Mouse (Mus musculus): Measurements from ENCODE around the gene Kif1c. TPM values are rescaled to one million over a fixed set of nuclear protein-coding genes. Genes with fewer than 3 reads are reported as not detected.

Kif1c gene
- total RNA-seq, 2 experiments from 2014 or later, result 43.9 to 46.0 TPM

- intact Hi-C loops (cut with DNase I), result loop anchor here (5.0 kb wide), 1 partner anchor 45 kb away; no protein-coding TSS in a partner anchor
- peak; percentile 61 to 65 for DNase-seq (ENCODE audit: low spot score in 2 of 2)
These were observed 13.3 kb upstream of the Kif1c start for GRCm38 (mm10) chr11:70686901-70687566.

- intact Hi-C loops (cut with DNase I), result loop anchor here (5.0 kb wide), 1 partner anchor 45 kb away; no protein-coding TSS in a partner anchor
These were observed 12.6 kb upstream of the Kif1c start, which contains the start of gene Camta2 for GRCm38 (mm10) chr11:70687601-70688199. TSS of gene Camta2 (minus strand) at chr11:70688105.

GRCm38 (mm10) chr11:70688372-70688771 lies 12.0 kb upstream of the Kif1c start:
- intact Hi-C loops (cut with DNase I), result loop anchor here (5.0 kb wide), 1 partner anchor 44 kb away; no protein-coding TSS in a partner anchor
- no peak for DNase-seq (ENCODE audit: low spot score in 2 of 2)

More at GRCm38 (mm10) chr11:70687601-70688199, 12.6 kb upstream of the Kif1c start, which contains the start of gene Camta2:
- peak; percentile 76 to 84 for DNase-seq (ENCODE audit: low spot score in 2 of 2)

GRCm38 (mm10) chr11:70689578-70689977 lies 10.8 kb upstream of the Kif1c start:
- intact Hi-C loops (cut with DNase I), result loop anchor here (5.0 kb wide), 1 partner anchor 43 kb away; no protein-coding TSS in a partner anchor
- no peak for DNase-seq (ENCODE audit: low spot score in 2 of 2)

- intact Hi-C loops (cut with DNase I), result no loop called here
- DNase-seq (ENCODE audit: low spot score in 2 of 2), result no peak
These were observed 6.8 kb upstream of the Kif1c start for GRCm38 (mm10) chr11:70693504-70693903.

- DNase-seq (ENCODE audit: low spot score in 2 of 2), result no peak
- intact Hi-C loops (cut with DNase I), result no loop called here
These were observed 3.0 kb upstream of the Kif1c start for GRCm38 (mm10) chr11:70697376-70697775.

GRCm38 (mm10) chr11:70699051-70699450 lies 1.3 kb upstream of the Kif1c start:
- intact Hi-C loops (cut with DNase I), result no loop called here
- no peak for DNase-seq (ENCODE audit: low spot score in 2 of 2)

GRCm38 (mm10) chr11:70700613-70701012 lies 265 bp downstream of the Kif1c start:
- peak; percentile 44 to 47 for DNase-seq (ENCODE audit: low spot score in 2 of 2)
- intact Hi-C loops (cut with DNase I), result no loop called here

GRCm38 (mm10) chr11:70701221-70701955 lies 1.0 kb downstream of the Kif1c start:
- DNase-seq (ENCODE audit: low spot score in 2 of 2), result no peak
- intact Hi-C loops (cut with DNase I), result no loop called here

- no peak for DNase-seq (ENCODE audit: low spot score in 2 of 2)
- intact Hi-C loops (cut with DNase I), result no loop called here
These were observed 1.8 kb downstream of the Kif1c start for GRCm38 (mm10) chr11:70701984-70702733.

- no peak for DNase-seq (ENCODE audit: low spot score in 2 of 2)
- intact Hi-C loops (cut with DNase I), result no loop called here
These were observed 2.4 kb downstream of the Kif1c start for GRCm38 (mm10) chr11:70702781-70703180.

GRCm38 (mm10) chr11:70706127-70706526 lies 5.8 kb downstream of the Kif1c start:
- intact Hi-C loops (cut with DNase I), result no loop called here
- no peak for DNase-seq (ENCODE audit: low spot score in 2 of 2)

- DNase-seq (ENCODE audit: low spot score in 2 of 2), result no peak
- intact Hi-C loops (cut with DNase I), result no loop called here
These were observed 10.7 kb downstream of the Kif1c start for GRCm38 (mm10) chr11:70711026-70711425.

- DNase-seq (ENCODE audit: low spot score in 2 of 2), result no peak
- intact Hi-C loops (cut with DNase I), result no loop called here
These were observed 12.9 kb downstream of the Kif1c start for GRCm38 (mm10) chr11:70713222-70713621.

GRCm38 (mm10) chr11:70715832-70716231 lies 15.5 kb downstream of the Kif1c start:
- intact Hi-C loops (cut with DNase I), result no loop called here
- DNase-seq (ENCODE audit: low spot score in 2 of 2), result no peak

- intact Hi-C loops (cut with DNase I), result no loop called here
- no peak for DNase-seq (ENCODE audit: low spot score in 2 of 2)
These were observed 18.1 kb downstream of the Kif1c start for GRCm38 (mm10) chr11:70718481-70718880.

- DNase-seq (ENCODE audit: low spot score in 2 of 2), result no peak
- intact Hi-C loops (cut with DNase I), result no loop called here
These were observed 20.2 kb downstream of the Kif1c start for GRCm38 (mm10) chr11:70720567-70720966.

- intact Hi-C loops (cut with DNase I), result no loop called here
- no peak for DNase-seq (ENCODE audit: low spot score in 2 of 2)
These were observed 20.7 kb downstream of the Kif1c start for GRCm38 (mm10) chr11:70721072-70721471.

GRCm38 (mm10) chr11:70724706-70725105 lies 24.4 kb downstream of the Kif1c start:
- DNase-seq (ENCODE audit: low spot score in 2 of 2), result no peak
- intact Hi-C loops (cut with DNase I), result no loop called here

Data from left cerebral cortex, postnatal 14 days (tissue).